Mouse (Mus musculus) bone marrow macrophage, adult 2 months (primary cell): ENCODE measurements around the gene Gm3417. TPM values are rescaled to one million over a fixed set of nuclear protein-coding genes. Genes with fewer than 3 reads are reported as not detected.
A peak's percentile ranks its signal among the peaks of the same experiment; 100 is the strongest.
"Not testable (repeated sequence)": the region's sequence is repeated elsewhere in the genome, so short reads cannot be mapped to it uniquely, and the experiment has no call there.

Source experiments
- H3K27ac ChIP-seq: 2 replicates; pipeline ENCODE4 v1.5.1; 2012; ENCODE audit warnings: low read depth, low read length; ENCODE audit not compliant: insufficient read depth
- H3K4me1 ChIP-seq: 2 replicates; pipeline ENCODE4 v1.6.1; 2012; ENCODE audit warnings: low read length; ENCODE audit not compliant: control insufficient read depth, insufficient read depth
- H3K4me3 ChIP-seq: 2 replicates; pipeline ENCODE4 v1.5.1; 2012; ENCODE audit warnings: mild to moderate bottlenecking, low read length, moderate library complexity; ENCODE audit not compliant: insufficient read depth
- CTCF ChIP-seq: IDR thresholded peaks from 2 replicates; pipeline ENCODE4 v1.5.1; 2012; ENCODE audit warnings: low read depth, mild to moderate bottlenecking, low read length, moderate library complexity
- POLR2A ChIP-seq: IDR thresholded peaks from 2 replicates; pipeline ENCODE4 v1.6.1; 2012; ENCODE audit warnings: mild to moderate bottlenecking, low read depth, low read length, borderline replicate concordance
- polyA plus RNA-seq: library from polyadenylated mRNA; stranded (reverse); fragments of >200 nt; gene quantifications from 2 replicates; pipeline ENCODE4 v1.2.4, GENCODE M21; 2012; ENCODE audit not compliant: missing spikeins, insufficient read depth, insufficient read length

Gene Gm3417
- polyA plus RNA-seq, 1 experiment, result not detected

- H3K4me3 ChIP-seq, H3K4me1 ChIP-seq, H3K27ac ChIP-seq: not testable (repeated sequence)
These were observed 10.1 kb downstream of the Gm3417 start for GRCm38 (mm10) chr17:14968373-14968913.

- H3K27ac ChIP-seq, H3K4me3 ChIP-seq, H3K4me1 ChIP-seq: not testable (repeated sequence)
These were observed 16.9 kb downstream of the Gm3417 start for GRCm38 (mm10) chr17:14961557-14962154.

- peak within 1 kb of the TSS; percentile 84 for H3K4me3 ChIP-seq
- H3K4me1 ChIP-seq, H3K27ac ChIP-seq: not testable (repeated sequence)
These were observed 17.5 kb downstream of the Gm3417 start, which contains the start of gene Phf10 for GRCm38 (mm10) chr17:14960951-14961556. TSS of gene Phf10 (minus strand) at chr17:14961273.

GRCm38 (mm10) chr17:14960520-14960919 lies 18.1 kb downstream of the Gm3417 start:
- Histone ChIP-seq H3K4me3 (peak overlapping the region; percentile 84), H3K4me1 (peaks cover 2% of the 10 kb centered on the region; the same call in 1 of the 2 replicates), H3K27ac (no peak overlapping the region)
- TF ChIP-seq CTCF (no peak), POLR2A (no peak)

- TF ChIP-seq POLR2A (no peak), CTCF (no peak)
- H3K4me1 ChIP-seq, result peaks cover 2% of the 10 kb centered on the region; the same call in 1 of the 2 replicates
- peak overlapping the region; percentile 37 for H3K4me3 ChIP-seq
- H3K27ac ChIP-seq, result no peak overlapping the region
These were observed 18.6 kb downstream of the Gm3417 start for GRCm38 (mm10) chr17:14959979-14960378.

GRCm38 (mm10) chr17:14958686-14959327 lies 19.8 kb downstream of the Gm3417 start:
- TF ChIP-seq CTCF (no peak), POLR2A (no peak)
- Histone ChIP-seq H3K4me1 (peaks cover 2% of the 10 kb centered on the region; the same call in 1 of the 2 replicates), H3K4me3 (no peak overlapping the region), H3K27ac (no peak overlapping the region)

- no peak for TF ChIP-seq CTCF
- TF ChIP-seq POLR2A, result no peak
- Histone ChIP-seq H3K27ac (no peak overlapping the region), H3K4me3 (no peak overlapping the region), H3K4me1 (no peaks in the 10 kb centered on the region)
These were observed 25.1 kb downstream of the Gm3417 start for GRCm38 (mm10) chr17:14953452-14953851.

- peaks cover 4% of the 10 kb centered on the region for H3K4me1 ChIP-seq
- no peak overlapping the region for H3K4me3 ChIP-seq
- H3K27ac ChIP-seq, result no peak overlapping the region
- TF ChIP-seq POLR2A, result no peak
- TF ChIP-seq CTCF, result no peak
These were observed 29.3 kb downstream of the Gm3417 start for GRCm38 (mm10) chr17:14949161-14949827.

- no peak overlapping the region for H3K27ac ChIP-seq
- H3K4me3 ChIP-seq, result 0 out of 2 replicates have a peak overlapping the region, but pooled peaks have one; percentile 20
- TF ChIP-seq POLR2A, result no peak
- TF ChIP-seq CTCF, result no peak
- H3K4me1 ChIP-seq, result peaks cover 7% of the 10 kb centered on the region
These were observed 34.0 kb downstream of the Gm3417 start for GRCm38 (mm10) chr17:14944551-14944950.

- no peak overlapping the region for H3K27ac ChIP-seq
- peak overlapping the region; percentile 85 for H3K4me3 ChIP-seq
- TF ChIP-seq CTCF (no peak), POLR2A (no peak)
- peaks cover 7% of the 10 kb centered on the region for H3K4me1 ChIP-seq
These were observed 34.9 kb downstream of the Gm3417 start for GRCm38 (mm10) chr17:14943729-14944059.
